Mouse (Mus musculus) embryo, embryonic 10 days (tissue): ENCODE data around the gene Eif4ebp2.

ENCODE experiments used
- DNase-seq: peaks from one replicate; pipeline ENCODE4 v3.0.0-alpha.2; 2015; ENCODE audit warnings: low spot score

Eif4ebp2 gene

DNA sequence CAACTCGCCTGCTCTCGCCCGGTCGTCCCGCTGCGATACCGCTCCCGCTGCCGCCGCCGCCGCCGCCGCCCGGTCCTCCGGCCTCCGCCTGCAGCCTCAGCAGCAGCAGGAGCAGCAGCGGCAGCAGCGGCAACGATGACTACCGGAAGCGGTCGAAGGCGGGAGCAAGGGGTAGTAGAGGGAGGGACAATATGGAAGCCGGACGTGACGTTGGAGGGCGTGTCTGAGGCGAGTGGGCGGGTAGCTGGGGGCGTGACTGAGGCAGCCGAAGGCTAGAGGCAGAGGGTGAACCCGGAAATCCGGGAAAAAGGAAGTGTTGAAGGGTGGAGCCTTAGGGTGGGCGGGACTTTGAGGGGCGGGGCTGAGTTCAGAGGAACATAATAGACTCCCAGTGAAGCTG, at the start of gene Eif4ebp2:
TSS of gene Eif4ebp2 (minus strand) at position 17 of the 400 bp plus-strand sequence.
- DNase-seq, result peak; percentile 99

- no peak for DNase-seq
Measured at GRCm38 (mm10) chr10:61500756-61501155, 48.3 kb upstream of the Eif4ebp2 start.

- no peak for DNase-seq
Measured at GRCm38 (mm10) chr10:61499505-61500466, 47.3 kb upstream of the Eif4ebp2 start.

DNA sequence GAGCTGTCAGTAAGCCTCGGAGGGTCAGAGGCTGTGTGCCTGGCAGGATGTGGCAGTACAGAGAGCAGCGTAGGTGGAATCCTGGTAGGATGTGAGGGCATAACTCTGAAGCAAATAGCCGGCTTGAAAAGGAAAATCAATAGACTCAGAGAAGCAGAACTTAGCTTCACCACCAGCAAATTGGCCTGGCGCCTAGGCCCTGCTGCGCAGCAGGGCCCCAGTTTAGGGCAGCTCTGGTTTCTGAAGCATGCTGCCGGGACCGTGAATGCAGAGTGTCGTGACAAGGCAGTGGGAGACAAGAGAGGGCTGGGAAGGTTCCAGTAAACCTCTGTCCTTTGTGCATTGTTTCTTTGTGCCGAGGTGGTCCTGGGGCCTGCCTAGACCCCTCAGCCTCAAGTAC, 43.8 kb upstream of the Eif4ebp2 start:
- no peak for DNase-seq

DNA sequence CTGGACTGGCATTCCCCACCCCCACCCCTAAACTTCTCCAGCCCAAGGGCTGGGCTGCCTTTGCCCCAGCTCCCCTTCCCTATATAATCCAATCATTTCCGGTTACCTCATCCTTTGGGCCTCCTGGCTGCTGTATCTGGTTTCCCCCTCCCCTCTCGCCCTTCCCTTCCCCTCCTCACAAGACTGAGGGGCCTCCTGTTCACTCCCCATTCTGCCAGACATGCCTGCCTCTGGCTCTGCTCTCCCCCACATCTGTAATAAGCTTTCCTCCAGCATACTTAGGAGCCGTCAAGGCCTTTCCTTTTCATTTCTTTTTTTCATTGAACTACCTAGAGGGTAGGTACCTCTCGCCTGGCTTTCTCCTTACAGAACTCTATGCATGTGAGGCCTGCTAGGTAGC, 43.0 kb upstream of the Eif4ebp2 start:
- no peak for DNase-seq

DNA sequence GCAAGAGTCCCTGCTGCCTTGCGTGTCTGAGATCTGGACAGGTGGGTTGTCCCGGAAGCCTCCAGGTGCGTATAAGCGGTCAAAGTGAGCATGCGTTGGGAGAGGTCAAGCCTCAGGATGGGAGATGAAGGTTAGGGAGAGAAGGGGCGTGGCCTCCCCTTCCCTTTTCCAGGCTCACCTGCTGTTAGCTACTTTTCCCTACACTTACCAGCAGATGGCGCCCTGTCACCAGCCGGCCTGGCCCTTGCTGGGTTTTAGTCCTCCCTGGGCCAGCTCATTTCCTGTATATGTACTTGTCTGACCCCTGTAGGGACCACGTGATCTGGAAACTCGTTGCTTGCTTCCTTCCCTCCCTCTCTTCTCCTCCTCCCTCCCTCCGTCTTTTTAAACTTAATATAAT, 39.6 kb upstream of the Eif4ebp2 start:
- peak; percentile 94 for DNase-seq

DNA sequence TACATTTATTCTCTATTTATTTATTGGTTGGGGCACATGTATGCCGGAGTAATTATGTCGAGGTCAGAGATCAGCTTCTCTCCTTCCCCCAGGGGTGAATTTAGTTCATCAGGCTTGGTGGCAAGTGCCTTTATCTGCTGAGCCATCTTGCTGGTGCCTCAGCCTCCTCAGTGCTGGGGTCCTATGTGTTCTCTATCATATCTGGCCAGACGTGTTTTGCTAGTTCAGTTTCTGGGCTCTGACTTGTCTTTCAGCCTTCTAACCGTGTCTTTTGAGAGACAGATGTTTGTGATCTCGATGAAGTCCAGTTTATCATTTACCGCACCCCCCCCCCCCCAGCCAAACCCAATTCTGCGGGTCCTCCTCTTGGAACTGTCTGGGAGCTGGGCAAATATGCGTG, 39.1 kb upstream of the Eif4ebp2 start:
- DNase-seq, result no peak

- DNase-seq, result no peak
Measured at GRCm38 (mm10) chr10:61488522-61489110, 36.2 kb upstream of the Eif4ebp2 start.

DNA sequence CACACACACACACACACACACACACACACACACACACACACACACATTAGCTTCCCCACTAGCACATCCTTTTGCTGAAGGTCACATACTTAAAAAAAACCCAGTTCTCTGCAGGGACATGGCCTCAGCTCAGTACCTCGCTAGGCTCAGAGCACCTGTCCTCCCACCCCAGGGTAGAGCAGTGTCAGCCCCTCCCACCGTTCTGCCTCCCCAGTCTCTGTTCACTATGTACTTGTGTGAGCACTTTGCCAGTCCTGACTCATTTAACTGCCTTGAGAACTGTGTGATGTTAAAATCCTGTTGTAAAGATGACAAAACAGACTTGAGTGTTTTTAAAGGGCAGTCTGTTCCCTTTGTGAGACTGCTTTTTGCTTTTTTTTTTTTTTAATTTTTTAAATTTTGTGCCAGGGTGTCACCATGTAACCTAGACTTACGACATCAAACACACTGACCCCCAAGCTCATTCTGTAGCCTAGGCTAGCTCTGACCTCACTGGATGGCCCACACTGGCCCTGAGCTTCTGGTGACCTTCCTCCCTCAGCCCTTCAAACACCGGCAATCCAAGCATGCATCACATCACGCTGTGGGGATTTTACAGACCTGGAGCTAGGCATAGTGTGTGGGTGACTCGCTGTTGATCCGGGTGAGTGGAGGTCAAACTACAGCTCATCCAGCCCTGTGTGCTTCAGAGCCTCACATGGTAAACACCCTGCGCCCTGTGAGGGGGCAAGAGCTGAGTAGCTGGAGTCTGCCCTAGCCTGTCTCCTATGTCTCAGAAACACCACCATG, 34.3 kb upstream of the Eif4ebp2 start:
- DNase-seq, result no peak

DNA sequence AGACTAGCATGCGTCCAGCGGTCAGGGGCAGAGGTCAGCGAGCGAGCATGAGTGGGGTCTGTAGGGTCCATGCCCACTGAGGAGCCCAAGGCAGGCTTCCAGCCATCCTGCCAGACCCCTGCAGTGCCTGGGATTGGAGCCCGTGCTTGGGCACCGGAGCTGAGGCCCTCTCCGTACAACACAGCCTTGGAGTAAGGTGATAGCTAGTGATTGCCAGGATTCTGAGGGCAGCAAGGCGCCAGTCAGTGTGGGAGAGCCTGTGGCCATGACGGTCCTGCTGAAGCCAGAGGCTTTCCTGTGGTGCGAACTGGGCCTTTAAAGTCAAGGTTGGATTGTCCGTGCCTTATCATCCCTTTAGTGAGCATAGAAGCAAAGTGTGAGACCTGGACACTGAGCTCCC, 32.3 kb upstream of the Eif4ebp2 start:
- no peak for DNase-seq

DNA sequence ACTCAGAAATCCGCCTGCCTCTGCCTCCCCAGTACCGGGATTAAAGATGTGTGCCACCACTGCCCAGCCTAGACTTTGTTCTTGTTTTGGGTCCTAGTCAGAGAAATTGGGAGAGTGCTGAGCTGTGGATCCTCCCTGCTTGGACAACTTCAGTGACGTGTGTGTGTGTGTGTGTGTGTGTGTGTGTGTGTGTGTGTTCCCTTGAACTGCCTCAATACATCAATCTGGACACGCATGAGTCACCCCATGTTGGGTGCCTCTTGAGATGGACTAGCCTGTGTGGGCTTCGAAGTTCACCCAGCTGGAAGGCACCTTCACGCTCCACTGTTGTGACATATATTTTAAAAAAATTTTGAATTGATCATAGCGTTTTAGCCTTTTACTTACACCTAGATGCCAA, 30.3 kb upstream of the Eif4ebp2 start:
- no peak for DNase-seq

GRCm38 (mm10) chr10:61480488-61480887, 28.0 kb upstream of the Eif4ebp2 start:
- no peak for DNase-seq

DNA sequence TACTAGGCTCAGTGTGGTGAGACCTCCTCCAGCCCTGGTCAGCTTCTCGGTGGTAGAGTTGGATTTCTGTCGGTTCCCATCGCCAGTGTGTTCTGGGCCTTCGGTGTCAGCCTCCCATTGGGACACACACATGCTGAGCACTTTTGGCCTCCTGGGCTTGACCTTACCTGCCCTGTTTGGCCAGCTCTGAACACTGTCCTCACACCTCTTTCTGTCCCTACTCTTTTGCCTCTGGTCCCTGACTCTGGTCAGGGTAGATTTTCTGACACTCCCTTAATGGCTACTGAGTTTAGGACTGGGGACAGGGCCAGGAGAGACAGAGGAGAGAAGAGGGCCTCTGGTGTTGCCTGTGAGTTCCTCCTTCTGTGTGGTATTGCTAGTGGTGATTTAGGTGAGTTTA, 27.5 kb upstream of the Eif4ebp2 start:
- no peak for DNase-seq

GRCm38 (mm10) chr10:61479461-61479860, 27.0 kb upstream of the Eif4ebp2 start:
- DNase-seq, result no peak

DNA sequence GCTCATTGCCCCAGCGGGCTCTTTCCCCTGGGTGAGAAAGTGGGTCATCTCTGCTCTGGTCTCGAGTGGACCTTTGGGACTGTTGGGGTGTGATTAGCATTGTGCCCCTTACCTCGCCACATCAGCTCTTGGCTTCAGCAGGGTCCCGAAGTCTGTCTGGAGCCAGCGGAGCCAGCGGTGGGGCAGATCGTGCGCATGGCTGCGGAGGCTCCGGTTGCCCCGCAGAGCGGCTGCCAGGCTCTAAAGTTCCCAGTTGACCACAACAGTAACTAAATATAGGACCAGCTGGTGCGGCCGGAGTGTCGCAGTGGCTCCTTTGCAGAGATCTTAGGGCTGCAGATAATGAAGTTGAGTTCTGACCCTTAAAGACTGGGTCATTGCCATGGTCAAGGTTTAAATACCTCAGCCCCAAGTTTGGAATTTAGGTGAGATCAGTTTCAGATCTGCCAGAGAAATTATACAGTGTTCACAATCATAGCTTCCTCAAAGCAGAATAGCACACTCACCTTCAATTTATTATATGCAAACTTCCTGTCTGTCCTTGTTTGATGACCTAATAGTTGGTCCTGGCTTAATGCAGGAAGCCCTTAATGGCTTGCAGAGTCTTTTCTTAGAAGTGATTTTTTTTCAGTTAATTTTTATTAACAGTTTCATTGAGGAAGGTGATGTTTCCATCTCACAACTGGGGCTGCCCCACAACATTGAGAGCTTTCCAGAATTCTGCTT, 24.1 kb upstream of the Eif4ebp2 start:
- DNase-seq, result no peak

DNA sequence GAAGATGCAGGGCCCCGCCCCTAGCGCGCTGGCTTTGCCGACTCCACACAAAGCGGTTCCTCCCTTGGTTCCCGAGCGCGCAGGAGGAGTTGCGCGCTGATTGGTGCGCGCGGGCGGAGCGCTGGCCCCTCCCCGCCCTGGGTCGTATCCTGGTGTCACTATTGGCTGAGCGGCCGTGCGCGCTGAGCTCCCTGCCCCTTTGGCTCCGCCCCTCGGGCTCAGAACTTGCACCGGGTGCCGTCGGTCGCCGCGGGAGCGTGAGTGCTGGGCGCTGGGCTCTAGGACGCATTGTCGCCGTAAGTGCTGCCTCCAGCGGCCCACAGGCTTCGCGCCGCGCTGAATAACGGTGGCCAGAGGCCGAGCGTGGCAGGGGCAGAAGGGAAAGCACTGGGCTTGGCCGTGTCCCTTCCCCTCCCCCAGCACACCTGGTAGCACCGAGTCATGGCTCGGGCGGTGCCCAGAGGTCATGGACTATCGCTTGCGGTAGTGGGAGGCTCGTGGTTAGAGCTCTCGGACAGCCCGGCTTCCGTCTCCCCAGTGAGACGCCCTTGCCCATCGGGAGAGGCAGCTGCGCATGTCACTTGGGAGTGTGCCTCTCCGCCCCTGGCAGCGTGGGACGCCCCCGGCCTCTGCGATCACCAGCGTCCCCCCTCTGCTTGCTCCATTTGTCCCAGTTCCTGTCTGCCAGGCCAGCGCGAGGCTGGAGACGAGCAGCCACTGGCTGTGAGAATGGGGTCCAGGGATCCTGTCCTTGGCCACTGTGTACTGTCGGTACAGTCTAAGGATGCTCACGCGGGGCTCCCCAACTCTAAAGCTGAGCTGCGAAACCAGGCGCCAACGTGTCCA, 23.4 kb upstream of the Eif4ebp2 start, which contains the start of gene Lrrc20:
TSS of gene Lrrc20 (plus strand) at position 208 of the 846 bp plus-strand sequence.
- peak; percentile 98 for DNase-seq

- no peak for DNase-seq
Measured at GRCm38 (mm10) chr10:61474344-61474743, 21.9 kb upstream of the Eif4ebp2 start.

- DNase-seq, result no peak
Measured at GRCm38 (mm10) chr10:61473640-61474039, 21.2 kb upstream of the Eif4ebp2 start.

GRCm38 (mm10) chr10:61468900-61469299, 16.4 kb upstream of the Eif4ebp2 start:
- no peak for DNase-seq

DNA sequence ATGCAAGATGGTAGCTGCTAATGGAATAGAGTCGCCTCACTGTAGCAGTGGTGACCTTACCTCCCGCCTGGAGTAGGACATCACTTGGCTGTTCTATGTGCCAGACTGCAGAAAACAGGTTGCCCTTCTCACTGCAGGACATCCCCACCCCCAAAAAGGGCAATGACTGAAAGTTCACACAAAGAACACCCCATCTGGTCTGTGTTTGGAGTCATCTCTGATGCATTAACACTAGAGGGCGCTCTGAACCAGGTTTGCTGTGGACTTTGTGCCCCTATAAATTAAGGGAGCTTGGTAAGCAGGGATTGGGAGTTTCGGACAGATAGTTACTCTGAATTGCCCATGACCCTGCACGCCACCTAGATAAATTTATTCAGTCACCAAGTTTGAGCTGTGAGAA, 14.4 kb upstream of the Eif4ebp2 start:
- peak; percentile 80 for DNase-seq

GRCm38 (mm10) chr10:61466242-61466641, 13.8 kb upstream of the Eif4ebp2 start:
- DNase-seq, result no peak
